Mouse (Mus musculus) layer of hippocampus, postnatal 25 days (tissue): ENCODE measurements at regions not wholly inside any gene's neighbourhood (a gene's known extent, or its start where the extent isn't known, plus 50 kb on each side); places are given as distances from the start of the nearest gene placed in this dataset.

Experiments
- DNase-seq, 2 experiments: peaks; one replicate each; pipeline ENCODE4 v3.0.0; 2022; ENCODE audit warnings: mixed read lengths in 2 of 2, low spot score in 1 of 2; ENCODE audit errors: extremely low spot score in 1 of 2

- DNase-seq: no peak
Measured at GRCm38 (mm10) chr17:72993134-72993533, 75.0 kb downstream of the Lbh start.

GRCm38 (mm10) chr17:72993626-72994025, 75.5 kb downstream of the Lbh start:
- no peak for DNase-seq

- DNase-seq: no peak
Measured at GRCm38 (mm10) chr17:72996539-72996938, 78.4 kb downstream of the Lbh start.

- DNase-seq: no peak
Measured at GRCm38 (mm10) chr17:72997301-72997921, 79.3 kb downstream of the Lbh start.

GRCm38 (mm10) chr17:73005100-73005499, 87.0 kb downstream of the Lbh start:
- no peak for DNase-seq

- peak in 1 of 2 experiments; percentile 49 for DNase-seq
Measured at GRCm38 (mm10) chr17:73008901-73009300, 90.8 kb downstream of the Lbh start.

GRCm38 (mm10) chr17:73009962-73010361, 91.9 kb downstream of the Lbh start:
- no peak for DNase-seq

GRCm38 (mm10) chr17:73012356-73012755, 94.3 kb downstream of the Lbh start:
- DNase-seq: no peak

GRCm38 (mm10) chr17:73012954-73013353, 94.8 kb upstream of the Lclat1 start:
- no peak for DNase-seq

- no peak for DNase-seq
Measured at GRCm38 (mm10) chr17:73014090-73014853, 93.5 kb upstream of the Lclat1 start.

- DNase-seq: no peak
Measured at GRCm38 (mm10) chr17:73017173-73017572, 90.6 kb upstream of the Lclat1 start.

GRCm38 (mm10) chr17:73022630-73023051, 85.1 kb upstream of the Lclat1 start:
- DNase-seq: no peak

GRCm38 (mm10) chr17:73023362-73024107, 84.2 kb upstream of the Lclat1 start:
- DNase-seq: no peak

- DNase-seq: no peak
Measured at GRCm38 (mm10) chr17:73027122-73027521, 80.7 kb upstream of the Lclat1 start.

- DNase-seq: no peak
Measured at GRCm38 (mm10) chr17:73031796-73032195, 76.0 kb upstream of the Lclat1 start.

- DNase-seq: no peak
Measured at GRCm38 (mm10) chr17:73032326-73032725, 75.5 kb upstream of the Lclat1 start.

- DNase-seq: no peak
Measured at GRCm38 (mm10) chr17:73034420-73034819, 73.4 kb upstream of the Lclat1 start.

- no peak for DNase-seq
Measured at GRCm38 (mm10) chr17:73034981-73035481, 72.8 kb upstream of the Lclat1 start.

GRCm38 (mm10) chr17:73036845-73037244, 70.9 kb upstream of the Lclat1 start:
- DNase-seq: no peak

GRCm38 (mm10) chr17:73038586-73038985, 69.2 kb upstream of the Lclat1 start:
- DNase-seq: no peak

- DNase-seq: peak; percentile 23 to 56
Measured at GRCm38 (mm10) chr17:73044918-73045580, 62.7 kb upstream of the Lclat1 start.
